Mouse (Mus musculus) 3T3-L1 (cell line): ENCODE data around the gene Ptpra.

ENCODE experiments used
- DNase-seq: peaks from one replicate; pipeline ENCODE4 v3.0.0-alpha.2; 2015; ENCODE audit warnings: low read depth, low spot score

Ptpra gene

GRCm38 (mm10) chr2:130597601-130598010 is 147.5 kb downstream of the Ptpra start:
- peak; percentile 71 for DNase-seq

DNA sequence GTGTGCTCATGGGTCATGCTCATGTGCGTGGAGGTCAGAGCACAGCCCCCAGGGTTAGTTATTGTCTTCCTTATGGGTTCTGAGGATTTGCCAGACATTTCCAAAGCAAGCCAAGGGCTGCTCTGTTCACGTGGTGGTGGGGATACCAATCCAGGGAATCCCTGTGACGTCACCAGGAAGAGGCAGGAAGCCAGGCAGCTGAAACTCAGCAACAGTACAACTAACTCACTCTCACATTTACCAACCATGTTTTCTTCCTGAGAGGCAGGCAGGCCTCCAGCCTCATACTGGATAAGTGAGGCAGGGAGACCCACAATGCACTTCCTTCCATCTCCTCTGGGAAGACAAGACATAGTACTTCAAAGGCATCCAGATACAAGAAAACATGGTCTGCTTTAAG is 148.3 kb downstream of the Ptpra start:
- no peak for DNase-seq

GRCm38 (mm10) chr2:130602195-130602594 is 152.1 kb downstream of the Ptpra start:
- no peak for DNase-seq
